8 mouse cellular contexts compared by ENCODE assay signal in the genomic region with DNA sequence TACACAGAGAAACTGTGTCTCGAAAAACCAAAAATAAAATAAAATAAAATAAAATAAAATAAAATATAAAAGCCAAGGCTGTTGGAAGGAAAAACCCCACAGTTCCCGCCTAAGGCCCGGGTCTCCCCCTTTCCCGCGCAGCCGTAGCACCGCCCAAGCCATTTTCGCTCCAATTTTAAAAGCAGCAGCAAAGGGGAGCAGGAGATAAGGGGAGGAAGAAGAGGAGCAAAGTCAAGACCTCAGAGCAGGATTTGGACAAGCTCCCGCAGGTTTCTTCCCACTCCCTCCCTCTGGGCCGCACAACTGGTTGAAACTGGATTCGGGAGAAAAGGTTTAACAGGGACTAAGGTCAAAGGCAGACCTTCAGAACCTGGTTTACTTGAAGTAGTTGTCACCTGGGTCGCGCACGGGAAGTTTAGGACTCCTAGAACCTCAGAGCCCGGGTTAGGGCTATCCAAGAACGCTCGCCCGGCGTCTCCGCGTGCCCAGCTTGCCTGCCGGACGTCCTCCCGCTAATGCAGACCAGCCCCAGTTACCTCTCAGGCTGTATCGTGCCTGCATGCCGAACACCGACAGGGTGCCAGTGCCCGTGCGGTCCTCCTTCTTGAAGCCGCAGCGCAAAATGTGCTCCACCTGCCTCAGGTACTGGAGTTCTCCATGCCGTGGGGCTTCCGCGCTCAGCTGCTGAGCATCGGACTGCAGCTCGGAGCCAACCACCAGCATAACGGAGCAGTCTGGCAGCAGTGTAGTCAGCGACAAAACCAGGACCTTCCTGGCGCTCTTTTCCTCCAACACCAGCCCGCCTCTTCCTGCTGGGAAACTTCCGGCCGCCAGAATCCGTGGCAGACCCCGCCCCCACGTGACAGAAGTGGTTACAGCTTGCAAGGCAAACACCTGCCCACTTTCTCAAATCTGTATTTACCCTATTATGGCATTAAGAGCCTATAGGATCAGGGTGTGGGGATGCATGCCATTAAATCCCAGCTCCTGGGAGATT. TPM values are rescaled to one million over a fixed set of nuclear protein-coding genes. Genes with fewer than 3 reads are reported as not detected.
DNase-seq lines count a peak whose midpoint lies in the region; ATAC-seq lines count a peak whose summit lies in the region.

A gene (minus strand): TSS at position 793 of the 997 bp plus-strand sequence.

- H3K9me3 ChIP-seq in hindbrain, embryonic 15.5 days, result no peaks in the 10 kb centered on the region

- peak; percentile 95 for ATAC-seq in hindbrain, embryonic 15.5 days (ENCODE audit: low FRiP score, low read depth)

- H3K27me3 ChIP-seq in hindbrain, embryonic 15.5 days, result no peaks in the 10 kb centered on the region

- WGBS in hindbrain, embryonic 15.5 days, result 2% methylated on average over 45 of the region's 45 CpGs

- peak within 1 kb of the TSS; percentile 94 for H3K4me2 ChIP-seq in hindbrain, embryonic 15.5 days

- DNase-seq in T-cell, adult 2 months (ENCODE audit: low spot score), result peak; percentile 63
- peak; percentile 67 to 74 for DNase-seq in cerebellum, postnatal 25 days
- peak; percentile 67 to 73 for DNase-seq in frontal cortex, postnatal 36 days (ENCODE audit: low spot score in 2 of 2)
- peak; percentile 32 for DNase-seq in left cerebral cortex, adult 11 months (ENCODE audit: low spot score)
- DNase-seq in lung, postnatal 4 days, result peak; percentile 84 to 85
- peak; percentile 76 for DNase-seq in right cerebral cortex, adult 18-20 months
- peak; percentile 74 for DNase-seq in urinary bladder, postnatal 25 days (ENCODE audit: low spot score)

- peak within 1 kb of the TSS; percentile 72 for H3K4me3 ChIP-seq in hindbrain, embryonic 15.5 days

- peaks cover 12% of the 10 kb centered on the region for H3K36me3 ChIP-seq in hindbrain, embryonic 15.5 days

- peaks cover 8% of the 10 kb centered on the region for H3K4me1 ChIP-seq in hindbrain, embryonic 15.5 days (replicated peaks)

- H3K27ac ChIP-seq in hindbrain, embryonic 15.5 days (replicated peaks), result peak within 1 kb of the TSS; percentile 76

- H3K9ac ChIP-seq in hindbrain, embryonic 15.5 days, result peak within 1 kb of the TSS; percentile 62

RNA-seq across cellular contexts. Expression of the gene that starts here (rescaled TPM):
- 52.5 and 59.1 TPM in 2 replicates for polyA plus RNA-seq in hindbrain, embryonic 15.5 days (2015; fragmentation: Nextera tagmentation; extraction: Ambion mirVana)

Comparison
In these comparisons a context has a peak if more than half of its experiments do, and no peak if none do; other contexts are left out.
1. Peak in every context shown above with its lines: DNase-seq, ATAC-seq, H3K4me3 ChIP-seq and H3K27ac ChIP-seq.
2. DNase-seq: peak in every context shown above with its lines; median percentile 84 in lung, postnatal 4 days; 76 in right cerebral cortex, adult 18-20 months; 74 in urinary bladder, postnatal 25 days; 70 in cerebellum, postnatal 25 days; 70 in frontal cortex, postnatal 36 days; 63 in T-cell, adult 2 months; 32 in left cerebral cortex, adult 11 months.